Comparison of ENCODE assay signal across 28 mouse cellular contexts in genomic region chr19:27489053-27489452, GRCm38 (mm10). TPM values are rescaled to one million over a fixed set of nuclear protein-coding genes. Genes with fewer than 3 reads are reported as not detected.
DNase-seq lines count a peak whose midpoint lies in the region; ATAC-seq and TF ChIP-seq lines count a peak whose summit lies in the region.
"Had no signal": no experiment of that assay in that cellular context is flagged by ENCODE, and none has a peak within 500 bp of the region (broad histone marks: within the 10 kb centered on the region; RNA-seq: fewer than 3 reads in every experiment).

No protein-coding gene starts in this region.

- H3K4me2 ChIP-seq in myocyte (ENCODE audit: low read depth): peak overlapping the region; percentile 50
- no peak overlapping the region for H3K4me2 ChIP-seq in hindbrain, embryonic 14.5 days (replicated peaks)
- H3K4me2 ChIP-seq in kidney, embryonic 14.5 days (replicated peaks; ENCODE audit: low read depth, low read length): no peak overlapping the region
- H3K4me2 ChIP-seq: embryonic facial prominence, embryonic 13.5 days; heart, embryonic 11.5 days; hindbrain, embryonic 12.5 days; intestine, embryonic 15.5 days had no signal

- no peaks in the 10 kb centered on the region for H3K27me3 ChIP-seq in myocyte (ENCODE audit: control insufficient read depth, insufficient read depth, insufficient read length)
- no peaks in the 10 kb centered on the region for H3K27me3 ChIP-seq in hindbrain, embryonic 14.5 days (ENCODE audit: control insufficient read depth, insufficient read depth, low read length)
- H3K27me3 ChIP-seq in kidney, embryonic 14.5 days (ENCODE audit: control insufficient read depth, insufficient read depth, low read length): no peaks in the 10 kb centered on the region
- H3K27me3 ChIP-seq: CH12.LX; embryonic facial prominence, embryonic 13.5 days; hindbrain, embryonic 12.5 days; intestine, embryonic 15.5 days had no signal

- peak; percentile 21 for DNase-seq in heart, adult 11 months
- no peak for DNase-seq in heart, adult 8-10 months (ENCODE audit: low spot score)
- DNase-seq in Muller cell, postnatal 12 days (ENCODE audit: inconsistent ontology term): peak; percentile 6
- DNase-seq in brain, adult 2 months (ENCODE audit: low read depth, low spot score): peak; percentile 9
- no peak for DNase-seq in adrenal gland, postnatal 36 days
- DNase-seq in hindbrain, embryonic 14.5 days (ENCODE audit: low spot score): no peak
- DNase-seq: adrenal gland, postnatal 10 days; cerebellum, adult 11-12 months; cerebellum, adult 9-10 months; cerebellum, postnatal 25 days; embryo, embryonic 11 days; forebrain, postnatal 0 days; gastrocnemius, adult 2 months; gastrocnemius, postnatal 14 days; heart, adult 18-20 months; kidney, adult 18-20 months; kidney, adult 9 months had no signal

- H3K9ac ChIP-seq in hindbrain, embryonic 14.5 days: no peak overlapping the region
- H3K9ac ChIP-seq in kidney, embryonic 14.5 days (ENCODE audit: low read depth, low read length): no peak overlapping the region
- H3K9ac ChIP-seq: embryonic facial prominence, embryonic 13.5 days; forebrain, postnatal 0 days; hindbrain, embryonic 12.5 days; intestine, embryonic 15.5 days had no signal

- H3K9me3 ChIP-seq in hindbrain, embryonic 14.5 days (ENCODE audit: control insufficient read depth, low read length): no peaks in the 10 kb centered on the region
- H3K9me3 ChIP-seq in kidney, embryonic 14.5 days (ENCODE audit: control insufficient read depth, low read length): no peaks in the 10 kb centered on the region
- H3K9me3 ChIP-seq: embryonic facial prominence, embryonic 10.5 days; embryonic facial prominence, embryonic 13.5 days; G1E; hindbrain, embryonic 12.5 days; intestine, embryonic 15.5 days had no signal

- WGBS in hindbrain, embryonic 14.5 days: 77% methylated on average over 4 of the region's 4 CpGs
- WGBS in kidney, embryonic 14.5 days: 91% methylated on average over 4 of the region's 4 CpGs

- no peaks in the 10 kb centered on the region for H3K36me3 ChIP-seq in myocyte (ENCODE audit: control insufficient read depth, insufficient read depth)
- no peaks in the 10 kb centered on the region for H3K36me3 ChIP-seq in hindbrain, embryonic 14.5 days (replicated peaks; ENCODE audit: control insufficient read depth, insufficient read depth)
- no peaks in the 10 kb centered on the region for H3K36me3 ChIP-seq in kidney, embryonic 14.5 days (ENCODE audit: control insufficient read depth, insufficient read depth, low read length)
- H3K36me3 ChIP-seq: embryonic facial prominence, embryonic 10.5 days; embryonic facial prominence, embryonic 13.5 days; G1E; hindbrain, embryonic 12.5 days; intestine, embryonic 15.5 days had no signal

- no peak overlapping the region for H3K27ac ChIP-seq in hindbrain, embryonic 14.5 days
- no peak overlapping the region for H3K27ac ChIP-seq in kidney, embryonic 14.5 days (ENCODE audit: low read depth, low read length)
- H3K27ac ChIP-seq: embryonic facial prominence, embryonic 10.5 days; embryonic facial prominence, embryonic 13.5 days; gastrocnemius, adult 2 months; hindbrain, embryonic 12.5 days; intestine, embryonic 15.5 days had no signal

- no peaks in the 10 kb centered on the region for H3K4me1 ChIP-seq in hindbrain, embryonic 14.5 days (replicated peaks; ENCODE audit: control insufficient read depth, insufficient read depth, low read length)
- no peaks in the 10 kb centered on the region for H3K4me1 ChIP-seq in kidney, embryonic 14.5 days (ENCODE audit: control insufficient read depth, insufficient read depth, low read length)
- H3K4me1 ChIP-seq: embryonic facial prominence, embryonic 10.5 days; embryonic facial prominence, embryonic 13.5 days; hindbrain, embryonic 12.5 days; intestine, embryonic 15.5 days had no signal

- ATAC-seq in hindbrain, embryonic 14.5 days (ENCODE audit: low FRiP score): no peak
- no peak for ATAC-seq in kidney, embryonic 14.5 days (ENCODE audit: low FRiP score, low TSS enrichment)
- ATAC-seq: forebrain, embryonic 14.5 days; forebrain, postnatal 0 days; hindbrain, embryonic 16.5 days; intestine, embryonic 15.5 days had no signal

- H3K79me2 ChIP-seq in myocyte (ENCODE audit: control insufficient read depth, insufficient read depth): no peaks in the 10 kb centered on the region

- TF ChIP-seq POLR2A in myocyte (IDR thresholded peaks at IDR 0.05; ENCODE audit: insufficient read length, low read depth): no peak

- H3K4me3 ChIP-seq in myocyte: no peak overlapping the region
- H3K4me3 ChIP-seq in hindbrain, embryonic 14.5 days (replicated peaks; ENCODE audit: low read length): no peak overlapping the region
- no peak overlapping the region for H3K4me3 ChIP-seq in kidney, embryonic 14.5 days (ENCODE audit: low read length)
- H3K4me3 ChIP-seq: embryonic facial prominence, embryonic 10.5 days; embryonic facial prominence, embryonic 13.5 days; gastrocnemius, adult 2 months; hindbrain, embryonic 12.5 days; intestine, embryonic 15.5 days had no signal

- H3ac ChIP-seq in myocyte (ENCODE audit: control insufficient read depth, insufficient read length): no peak overlapping the region

TF ChIP-seq in myocyte, 11 proteins besides CTCF, POLR2A, EP300 and RAD21:
- TF ChIP-seq TCF3 (IDR thresholded peaks at IDR 0.05; ENCODE audit: insufficient read length, low read depth) (no peak), SRF (IDR thresholded peaks at IDR 0.05; ENCODE audit: control insufficient read depth, insufficient read length, low read depth) (no peak), MYOD1 (IDR thresholded peaks at IDR 0.05; ENCODE audit: control insufficient read depth in 1 of 3, insufficient read length in 2 of 3, low read depth in 2 of 3) (no peak)

RNA-seq across cellular contexts. Expression of gene Pum3, which starts 59.4 kb away (rescaled TPM):
- total RNA-seq in heart, adult 8-10 months (2022): 10 to 100 TPM; 21.4 to 33.7 (median 31.1) TPM
- 28.8 TPM for polyA plus RNA-seq in myocyte (2012; fragmentation: generic; extraction: Trizol)
- 100 to 1,000 TPM in 1 of 2 experiments, 10 to 100 TPM in 1; 100.0 to 130 TPM for total RNA-seq in adrenal gland, postnatal 36 days (2021)
- polyA plus RNA-seq in hindbrain, embryonic 14.5 days (2014; fragmentation: Nextera tagmentation; extraction: Ambion mirVana): 58.8 and 59.3 TPM in 2 replicates
- 85.8 and 96.5 TPM in 2 replicates for polyA plus RNA-seq in kidney, embryonic 14.5 days (2014; fragmentation: Nextera tagmentation; extraction: Ambion mirVana)

Comparison
In these comparisons a context has a peak if more than half of its experiments do, and no peak if none do; other contexts are left out.
1. DNase-seq: peak in heart, adult 11 months (single experiment), Muller cell, postnatal 12 days (single experiment) and brain, adult 2 months (single experiment); none in heart, adult 8-10 months (single experiment), adrenal gland, postnatal 36 days (0 of 2) and hindbrain, embryonic 14.5 days (single experiment).